Mouse (Mus musculus) right cerebral cortex, postnatal 14 days (tissue): ENCODE data around the gene Gatad2b.
"Not testable (repeated sequence)": the region's sequence is repeated elsewhere in the genome, so short reads cannot be mapped to it uniquely, and the experiment has no call there.

Experiments
- DNase-seq: peaks from one replicate; pipeline ENCODE4 v3.0.0; 2022

Gatad2b gene

GRCm38 (mm10) chr3:90292345-90293275 lies at the start of gene Gatad2b:
TSS of gene Gatad2b (plus strand) at chr3:90293178.
- peak; percentile 99 for DNase-seq

GRCm38 (mm10) chr3:90245406-90245805 lies 47.6 kb upstream of the Gatad2b start:
- DNase-seq, result no peak

DNA sequence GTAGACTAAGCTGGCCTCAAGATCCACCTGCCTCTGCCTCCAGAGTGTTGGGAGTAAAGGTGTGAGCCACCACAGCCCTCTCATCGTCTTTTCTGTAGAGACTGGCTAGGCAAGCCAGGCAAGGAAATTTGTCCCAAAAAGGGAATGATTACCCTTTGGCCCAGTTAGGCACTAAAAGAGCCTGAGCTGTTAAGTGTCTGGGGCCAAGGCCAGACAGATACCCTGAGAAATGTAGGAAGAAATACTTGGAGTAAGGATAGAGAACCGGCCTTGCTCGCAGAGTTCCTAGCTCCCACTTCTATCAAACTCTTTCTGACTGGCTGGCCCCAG lies 45.4 kb upstream of the Gatad2b start:
- no peak for DNase-seq

GRCm38 (mm10) chr3:90247960-90248745 lies 44.8 kb upstream of the Gatad2b start, which contains the start of gene Slc39a1:
TSS of gene Slc39a1 (plus strand) at chr3:90248172.
- peak; percentile 87 for DNase-seq

- DNase-seq, result no peak
Measured at GRCm38 (mm10) chr3:90248746-90249100, 44.3 kb upstream of the Gatad2b start.

DNA sequence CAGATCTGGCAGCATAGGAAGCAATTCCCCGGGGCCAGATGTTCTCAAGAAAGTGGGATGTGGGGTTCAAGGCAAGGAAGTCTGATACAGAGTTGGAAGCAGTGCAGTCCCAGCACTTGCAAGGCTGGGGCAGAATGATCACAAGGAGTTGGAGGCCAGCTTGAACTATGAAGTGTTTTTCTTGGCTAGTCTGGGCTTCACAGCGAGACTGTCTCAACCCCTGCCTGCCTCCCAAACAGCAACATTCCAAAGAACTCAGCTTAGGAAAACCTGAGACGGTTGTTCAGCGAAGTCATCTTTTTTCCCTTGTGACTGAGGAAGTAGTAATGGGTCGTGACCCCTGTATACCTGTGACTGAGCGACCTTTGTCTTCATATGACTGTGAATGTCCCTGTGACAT lies 42.2 kb upstream of the Gatad2b start:
- DNase-seq, result no peak

- not testable (repeated sequence) for DNase-seq
Measured at GRCm38 (mm10) chr3:90251731-90252226, 41.2 kb upstream of the Gatad2b start.

GRCm38 (mm10) chr3:90252659-90253058 lies 40.3 kb upstream of the Gatad2b start:
- DNase-seq, result not testable (repeated sequence)

GRCm38 (mm10) chr3:90253174-90253573 lies 39.8 kb upstream of the Gatad2b start:
- not testable (repeated sequence) for DNase-seq

DNA sequence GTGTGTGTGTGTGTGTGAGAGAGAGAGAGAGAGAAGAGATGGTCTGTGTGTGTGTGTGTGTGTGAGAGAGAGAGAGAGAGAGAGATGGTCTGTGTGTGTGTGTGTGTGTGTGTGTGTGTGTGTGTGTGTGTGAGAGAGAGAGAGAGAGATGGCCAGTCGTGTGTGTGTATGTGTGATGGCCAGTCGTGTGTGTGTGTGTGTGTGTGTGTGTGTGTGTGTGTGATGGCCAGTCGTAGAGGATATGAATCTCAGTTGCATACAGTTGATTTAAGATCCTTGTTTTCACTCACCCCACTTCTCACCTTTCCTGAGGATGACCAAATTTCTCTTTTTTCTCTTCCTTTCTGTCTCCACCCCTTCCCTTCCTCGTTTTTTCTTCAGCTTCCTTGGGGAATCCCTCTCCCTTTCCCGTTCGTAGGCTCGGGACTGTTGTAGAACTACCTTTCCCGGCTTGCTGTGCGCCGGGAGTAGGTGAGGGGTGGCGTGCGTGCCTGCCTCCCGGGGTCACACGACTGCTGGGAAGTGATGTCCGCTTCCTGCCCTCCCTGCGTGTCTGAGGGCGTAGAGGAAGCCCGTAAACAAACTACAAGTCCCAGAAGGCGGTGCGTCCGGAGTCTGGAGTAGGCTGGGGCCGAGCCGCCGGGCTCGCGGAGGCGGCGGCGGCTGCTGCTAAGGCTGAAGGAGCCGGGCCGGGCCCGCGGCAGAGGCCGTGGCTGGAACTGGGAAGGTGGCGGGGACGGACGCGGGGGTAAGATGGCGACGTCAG lies 39.1 kb upstream of the Gatad2b start, which contains the start of gene Crtc2:
Crtc2 (plus strand) TSS at position 511 of the 766 bp plus-strand sequence.
- DNase-seq, result peak; percentile 94

DNA sequence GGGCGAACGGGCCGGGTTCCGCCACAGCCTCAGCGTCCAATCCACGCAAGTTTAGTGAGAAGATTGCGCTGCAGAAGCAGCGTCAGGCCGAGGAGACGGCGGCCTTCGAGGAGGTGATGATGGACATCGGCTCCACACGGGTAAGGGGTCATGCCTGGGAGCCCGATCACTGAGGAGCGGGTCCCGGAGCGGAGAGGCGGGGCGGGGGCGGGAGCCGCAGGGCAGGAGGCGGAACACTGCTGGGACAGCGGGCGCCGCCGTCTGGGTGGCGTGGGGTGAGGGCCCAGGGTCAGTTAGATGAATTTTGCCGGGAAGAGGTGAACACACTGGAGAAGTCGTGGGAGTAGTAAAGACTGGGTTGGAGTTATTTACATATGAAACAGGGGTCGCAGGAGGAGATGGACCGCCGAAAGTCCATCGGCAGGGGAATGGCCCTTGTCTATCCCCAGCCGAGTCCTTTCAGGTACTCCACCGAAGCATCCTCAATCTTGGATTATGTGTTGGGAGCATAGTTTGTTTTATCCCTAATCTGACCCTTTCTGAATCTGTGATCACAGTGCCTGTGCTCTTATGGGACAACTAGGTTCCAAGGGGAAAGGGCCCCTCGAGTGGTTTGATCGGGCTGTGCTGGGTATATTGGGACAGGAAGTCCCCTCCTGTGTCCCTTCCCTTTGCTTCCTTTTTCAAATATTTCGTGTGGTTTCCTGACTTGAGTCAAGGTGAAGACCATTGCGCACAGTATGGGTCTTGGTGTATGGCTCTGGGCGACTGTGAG lies 38.4 kb upstream of the Gatad2b start:
- no peak for DNase-seq

GRCm38 (mm10) chr3:90255194-90255565 lies 37.8 kb upstream of the Gatad2b start:
- DNase-seq, result no peak

- no peak for DNase-seq
Measured at GRCm38 (mm10) chr3:90255784-90256353, 37.1 kb upstream of the Gatad2b start.

- no peak for DNase-seq
Measured at GRCm38 (mm10) chr3:90256731-90257530, 36.0 kb upstream of the Gatad2b start.

- DNase-seq, result no peak
Measured at GRCm38 (mm10) chr3:90258521-90258920, 34.5 kb upstream of the Gatad2b start.

GRCm38 (mm10) chr3:90263121-90263771 lies 29.7 kb upstream of the Gatad2b start:
- DNase-seq, result no peak

DNA sequence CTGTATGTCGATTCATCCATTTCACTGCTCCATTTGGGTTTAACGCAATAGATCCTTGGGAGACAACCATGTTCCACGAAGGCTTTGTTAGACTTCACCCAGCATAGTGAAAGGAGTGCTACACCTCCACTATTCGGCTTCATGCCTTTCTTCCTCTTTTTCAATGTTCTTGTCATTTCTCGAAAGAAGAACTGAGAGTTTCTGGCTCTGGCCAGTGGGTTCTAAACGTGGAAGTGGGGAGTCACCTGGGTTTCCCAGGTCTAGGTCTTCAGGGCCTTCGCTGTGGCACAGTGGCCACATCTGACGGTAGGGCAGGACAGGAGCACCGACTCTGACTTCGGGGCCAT lies 28.3 kb upstream of the Gatad2b start:
- no peak for DNase-seq

- DNase-seq, result peak; percentile 85
Measured at GRCm38 (mm10) chr3:90265034-90265931, 27.7 kb upstream of the Gatad2b start, which contains the start of gene Dennd4b. TSS of gene Dennd4b (plus strand) at chr3:90265185.
